Mouse (Mus musculus) myocyte (in vitro differentiated cells): ENCODE results near the gene Nfia. TPM values are rescaled to one million over a fixed set of nuclear protein-coding genes. Genes with fewer than 3 reads are reported as not detected.

Source experiments
- H3K27me3 ChIP-seq: one replicate; pipeline ENCODE4 v1.6.1; 2011; ENCODE audit not compliant: control insufficient read depth, insufficient read depth, insufficient read length
- H3K36me3 ChIP-seq: one replicate; pipeline ENCODE4 v1.6.1; 2011; ENCODE audit not compliant: control insufficient read depth, insufficient read depth
- H3K4me2 ChIP-seq: one replicate; pipeline ENCODE4 v1.6.1; 2011; ENCODE audit warnings: low read depth, control low read depth
- H3K4me3 ChIP-seq: one replicate; pipeline ENCODE4 v1.5.1; 2011; ENCODE audit warnings: mild to moderate bottlenecking, control low read depth, moderate library complexity
- H3K79me2 ChIP-seq: one replicate; pipeline ENCODE4 v1.6.1; 2011; ENCODE audit not compliant: control insufficient read depth, insufficient read depth
- H3ac ChIP-seq: one replicate; pipeline ENCODE4 v1.6.1; 2011; ENCODE audit not compliant: control insufficient read depth, insufficient read length
- CEBPB ChIP-seq: IDR thresholded peaks from 2 replicates; pipeline ENCODE4 v1.6.1; 2011; ENCODE audit warnings: mild to moderate bottlenecking, moderate library complexity; ENCODE audit not compliant: poor library complexity, insufficient read depth, severe bottlenecking
- E2F4 ChIP-seq: IDR thresholded peaks from one replicate; pipeline ENCODE4 v1.6.1; 2011; ENCODE audit warnings: mild to moderate bottlenecking, control low read depth, moderate library complexity; ENCODE audit not compliant: insufficient read depth
- MAX ChIP-seq: IDR thresholded peaks from one replicate; pipeline ENCODE4 v1.6.1; 2011; ENCODE audit warnings: low read depth, mild to moderate bottlenecking, control low read depth
- MYOD1 ChIP-seq, 3 experiments: IDR thresholded peaks; one replicate each; pipeline ENCODE4 v1.6.1; 2011; ENCODE audit warnings: control low read depth in 2 of 3, low read depth in 2 of 3, mild to moderate bottlenecking in 2 of 3, moderate library complexity in 1 of 3; ENCODE audit not compliant: insufficient read length in 2 of 3, control insufficient read depth in 1 of 3
- MYOG ChIP-seq, 3 experiments: IDR thresholded peaks; one replicate each; pipeline ENCODE4 v1.6.1; 2011; ENCODE audit warnings: control low read depth in 2 of 3, low read depth in 2 of 3, mild to moderate bottlenecking in 2 of 3; ENCODE audit not compliant: insufficient read length in 2 of 3, control insufficient read depth in 1 of 3, insufficient read depth in 1 of 3
- POLR2A ChIP-seq: IDR thresholded peaks from one replicate; pipeline ENCODE4 v1.6.1; 2011; ENCODE audit warnings: low read depth, mild to moderate bottlenecking, control low read depth, moderate library complexity; ENCODE audit not compliant: insufficient read length
- POLR2AphosphoS2 ChIP-seq: IDR thresholded peaks from one replicate; pipeline ENCODE4 v1.6.1; 2011; ENCODE audit warnings: low read depth, control low read depth; ENCODE audit not compliant: insufficient read length
- REST ChIP-seq: IDR thresholded peaks from one replicate; pipeline ENCODE4 v1.6.1; 2011; ENCODE audit warnings: mild to moderate bottlenecking, control low read depth, moderate library complexity; ENCODE audit not compliant: insufficient read depth, insufficient read length
- SRF ChIP-seq: IDR thresholded peaks from one replicate; pipeline ENCODE4 v1.6.1; 2011; ENCODE audit warnings: low read depth; ENCODE audit not compliant: control insufficient read depth, insufficient read length
- TCF12 ChIP-seq: IDR thresholded peaks from one replicate; pipeline ENCODE4 v1.6.1; 2011; ENCODE audit warnings: mild to moderate bottlenecking, control low read depth; ENCODE audit not compliant: poor library complexity, insufficient read depth, severe bottlenecking
- TCF3 ChIP-seq: IDR thresholded peaks from one replicate; pipeline ENCODE4 v1.6.1; 2011; ENCODE audit warnings: low read depth, control low read depth; ENCODE audit not compliant: insufficient read length
- USF1 ChIP-seq: IDR thresholded peaks from one replicate; pipeline ENCODE4 v1.6.1; 2011; ENCODE audit warnings: low read depth, mild to moderate bottlenecking, control low read depth, moderate library complexity
- polyA plus RNA-seq: library from polyadenylated mRNA; unstranded; fragments of >200 nt; fragmentation: generic; extraction: Trizol; gene quantifications from one replicate; pipeline ENCODE4 v1.2.1, GENCODE M21; 2012; ENCODE audit warnings: missing spikeins

The Nfia gene
- polyA plus RNA-seq, 1 experiment = 0.25 TPM

- no peak for TF ChIP-seq POLR2A
- no peak for TF ChIP-seq MYOD1 (IDR thresholded peaks at IDR 0.05; ENCODE audit: control insufficient read depth in 1 of 3, insufficient read length in 2 of 3, low read depth in 2 of 3)
- no peak for TF ChIP-seq MAX
- TF ChIP-seq MYOG (IDR thresholded peaks at IDR 0.05; ENCODE audit: control insufficient read depth in 1 of 3, insufficient read depth in 1 of 3, insufficient read length in 2 of 3, low read depth in 2 of 3) = no peak
- TF ChIP-seq REST = no peak
- no peak for TF ChIP-seq POLR2AphosphoS2
- TF ChIP-seq E2F4 = no peak
- no peak for TF ChIP-seq USF1
- no peak for TF ChIP-seq TCF12
- no peak for TF ChIP-seq TCF3
These were observed 285.2 kb downstream of the Nfia start for GRCm38 (mm10) chr4:98057721-98058120.

GRCm38 (mm10) chr4:98058182-98058581 is 285.6 kb downstream of the Nfia start:
- TF ChIP-seq REST = no peak
- no peak for TF ChIP-seq CEBPB
- TF ChIP-seq TCF3 = no peak
- TF ChIP-seq POLR2AphosphoS2 = no peak
- TF ChIP-seq SRF = no peak
- TF ChIP-seq E2F4 = no peak
- TF ChIP-seq POLR2A = no peak
- no peak for TF ChIP-seq MAX
- TF ChIP-seq MYOD1 (IDR thresholded peaks at IDR 0.05; ENCODE audit: control insufficient read depth in 1 of 3, insufficient read length in 2 of 3, low read depth in 2 of 3) = no peak
- TF ChIP-seq USF1 = no peak
- TF ChIP-seq TCF12 = no peak
- no peak for TF ChIP-seq MYOG (IDR thresholded peaks at IDR 0.05; ENCODE audit: control insufficient read depth in 1 of 3, insufficient read depth in 1 of 3, insufficient read length in 2 of 3, low read depth in 2 of 3)
- H3ac ChIP-seq = no peak overlapping the region
- no peaks in the 10 kb centered on the region for H3K36me3 ChIP-seq
- H3K79me2 ChIP-seq = no peaks in the 10 kb centered on the region
- no peaks in the 10 kb centered on the region for H3K27me3 ChIP-seq
- no peak overlapping the region for H3K4me3 ChIP-seq
- H3K4me2 ChIP-seq = no peak overlapping the region

More at GRCm38 (mm10) chr4:98057721-98058120, 285.2 kb downstream of the Nfia start:
- Histone ChIP-seq H3K4me2 (no peak overlapping the region), H3K36me3 (no peaks in the 10 kb centered on the region), H3K4me3 (no peak overlapping the region), H3K79me2 (no peaks in the 10 kb centered on the region), H3ac (no peak overlapping the region), H3K27me3 (no peaks in the 10 kb centered on the region)

GRCm38 (mm10) chr4:98060601-98061000 is 288.1 kb downstream of the Nfia start:
- H3K36me3 ChIP-seq = no peaks in the 10 kb centered on the region
- no peaks in the 10 kb centered on the region for H3K27me3 ChIP-seq
- no peak for TF ChIP-seq E2F4
- TF ChIP-seq REST = no peak
- TF ChIP-seq POLR2A = no peak
- no peak for TF ChIP-seq MYOD1 (IDR thresholded peaks at IDR 0.05; ENCODE audit: control insufficient read depth in 1 of 3, insufficient read length in 2 of 3, low read depth in 2 of 3)
- TF ChIP-seq USF1 = no peak
- no peak for TF ChIP-seq SRF
- TF ChIP-seq TCF3 = no peak
- H3K79me2 ChIP-seq = no peaks in the 10 kb centered on the region
- H3K4me3 ChIP-seq = no peak overlapping the region
- no peak overlapping the region for H3ac ChIP-seq
- no peak overlapping the region for H3K4me2 ChIP-seq

GRCm38 (mm10) chr4:98061086-98061485 is 288.6 kb downstream of the Nfia start:
- H3ac ChIP-seq = no peak overlapping the region
- H3K36me3 ChIP-seq = no peaks in the 10 kb centered on the region
- no peaks in the 10 kb centered on the region for H3K79me2 ChIP-seq
- no peak overlapping the region for H3K4me2 ChIP-seq
- no peak overlapping the region for H3K4me3 ChIP-seq
- TF ChIP-seq TCF12 (no peak), CEBPB (no peak), MYOD1 (IDR thresholded peaks at IDR 0.05; ENCODE audit: control insufficient read depth in 1 of 3, insufficient read length in 2 of 3, low read depth in 2 of 3) (no peak), POLR2A (no peak), POLR2AphosphoS2 (no peak), SRF (no peak), TCF3 (no peak), REST (no peak), MYOG (IDR thresholded peaks at IDR 0.05; ENCODE audit: control insufficient read depth in 1 of 3, insufficient read depth in 1 of 3, insufficient read length in 2 of 3, low read depth in 2 of 3) (no peak), USF1 (no peak), MAX (no peak), E2F4 (no peak)
- no peaks in the 10 kb centered on the region for H3K27me3 ChIP-seq

GRCm38 (mm10) chr4:98063280-98063679 is 290.7 kb downstream of the Nfia start:
- TF ChIP-seq POLR2A (no peak), REST (no peak), MYOD1 (IDR thresholded peaks at IDR 0.05; ENCODE audit: control insufficient read depth in 1 of 3, insufficient read length in 2 of 3, low read depth in 2 of 3) (no peak), POLR2AphosphoS2 (no peak), USF1 (no peak), MAX (no peak), TCF12 (no peak), CEBPB (no peak), TCF3 (no peak), E2F4 (no peak), SRF (no peak), MYOG (IDR thresholded peaks at IDR 0.05; ENCODE audit: control insufficient read depth in 1 of 3, insufficient read depth in 1 of 3, insufficient read length in 2 of 3, low read depth in 2 of 3) (no peak)
- Histone ChIP-seq H3K36me3 (no peaks in the 10 kb centered on the region), H3K4me3 (no peak overlapping the region), H3K4me2 (no peak overlapping the region), H3K79me2 (no peaks in the 10 kb centered on the region), H3K27me3 (no peaks in the 10 kb centered on the region), H3ac (no peak overlapping the region)
